Mouse (Mus musculus) megakaryocyte, embryonic 14.5 days (primary cell): Measurements from ENCODE around the gene Acsm5.

ENCODE experiments used
- FLI1 ChIP-seq: IDR thresholded peaks from 2 replicates; pipeline ENCODE4 v1.6.1; 2012; ENCODE audit warnings: low read length, inconsistent platforms, mixed read lengths
- GATA1 ChIP-seq: IDR thresholded peaks from 3 replicates; pipeline ENCODE4 v1.6.1; 2012; ENCODE audit warnings: mixed read lengths, low read length, inconsistent platforms, borderline replicate concordance

DNA sequence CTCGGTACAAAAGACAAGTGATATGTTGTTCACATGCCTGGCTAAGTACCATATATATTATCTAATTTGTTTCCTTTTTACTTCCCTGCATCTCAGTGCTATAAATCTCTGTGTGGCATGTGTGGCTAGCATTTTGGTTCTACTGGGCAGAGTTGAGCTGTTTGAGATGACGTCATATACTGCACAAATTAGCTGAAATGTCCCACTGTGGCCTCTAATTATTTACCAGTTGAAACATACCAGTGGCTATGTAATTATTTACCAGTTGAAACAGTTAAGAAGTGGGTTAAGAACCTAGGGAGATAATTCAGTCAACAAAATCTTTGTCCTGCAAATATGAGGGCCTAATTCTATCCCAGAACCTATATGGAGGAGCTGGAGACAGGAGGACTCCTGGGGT lies 8.3 kb downstream of the Acsm5 start:
- TF ChIP-seq GATA1, result no peak
- TF ChIP-seq FLI1, result no peak
